Mouse (Mus musculus) embryonic facial prominence, embryonic 13.5 days (tissue): ENCODE data around the gene Prdm9. TPM values are rescaled to one million over a fixed set of nuclear protein-coding genes. Genes with fewer than 3 reads are reported as not detected.
A peak's percentile ranks its signal among the peaks of the same experiment; 100 is the strongest.
"Not testable (repeated sequence)": the region's sequence is repeated elsewhere in the genome, so short reads cannot be mapped to it uniquely, and the experiment has no call there.

Experiments
- ATAC-seq: fragments of 200-750 bp; cut with Nextera tagmentation; 2 replicates; pipeline ENCODE4 v1.8.0; 2017; ENCODE audit warnings: low read depth; ENCODE audit not compliant: insufficient number of reproducible peaks, insufficient read depth, low FRiP score, low TSS enrichment
- H3K27ac ChIP-seq: fragments of 300-500 bp; sonication (generic); 2 replicates; pipeline ENCODE4 v1.5.1; 2015; ENCODE audit warnings: moderate library complexity, mild to moderate bottlenecking, inconsistent platforms
- H3K27me3 ChIP-seq: fragments of 300-500 bp; sonication (generic); 2 replicates; pipeline ENCODE4 v1.6.1; 2015; ENCODE audit warnings: mild to moderate bottlenecking, inconsistent platforms
- H3K36me3 ChIP-seq: fragments of 300-500 bp; sonication (generic); 2 replicates; pipeline ENCODE4 v1.6.1; 2015; ENCODE audit warnings: mild to moderate bottlenecking, inconsistent platforms
- H3K4me1 ChIP-seq: fragments of 300-500 bp; sonication (generic); 2 replicates; pipeline ENCODE4 v1.6.1; 2015; ENCODE audit warnings: inconsistent platforms
- H3K4me2 ChIP-seq: fragments of 300-500 bp; sonication (generic); 2 replicates; pipeline ENCODE4 v1.6.1; 2015; ENCODE audit warnings: moderate library complexity, mild to moderate bottlenecking, inconsistent platforms
- H3K4me3 ChIP-seq: fragments of 300-500 bp; sonication (generic); 2 replicates; pipeline ENCODE4 v1.5.1; 2015; ENCODE audit warnings: mild to moderate bottlenecking, inconsistent platforms
- H3K9ac ChIP-seq: fragments of 300-500 bp; sonication (generic); 2 replicates; pipeline ENCODE4 v1.6.1; 2015; ENCODE audit warnings: mild to moderate bottlenecking, inconsistent platforms
- H3K9me3 ChIP-seq: fragments of 300-500 bp; sonication (generic); 2 replicates; pipeline ENCODE4 v1.6.1; 2016; ENCODE audit warnings: inconsistent platforms
- WGBS: fragments of 180-500 bp; shearing (Covaris S2); methylation state at CpG from one replicate; pipeline ENCODE4 v1.1.7; 2015; ENCODE audit warnings: mixed read lengths; 5-methylcytosine and 5-hydroxymethylcytosine counted together
- polyA plus RNA-seq: library from polyadenylated mRNA; unstranded; fragments of >200 nt; fragmentation: Nextera tagmentation; extraction: Ambion mirVana; gene quantifications from 2 replicates; pipeline ENCODE4 v1.2.1, GENCODE M21; 2015

Prdm9 gene
- polyA plus RNA-seq, 1 experiment from 2014 or later: 1.7 TPM

- no peaks in the 10 kb centered on the region for H3K36me3 ChIP-seq
- no peaks in the 10 kb centered on the region for H3K27me3 ChIP-seq
- no peak overlapping the region for H3K27ac ChIP-seq
- peak overlapping the region; percentile 82 for H3K4me2 ChIP-seq
- peak overlapping the region; percentile 58 for H3K4me3 ChIP-seq
- H3K9me3 ChIP-seq: no peaks in the 10 kb centered on the region
- WGBS: 43% methylated on average over 12 of the region's 12 CpGs
- peaks cover 4% of the 10 kb centered on the region; the same call in 1 of the 2 replicates for H3K4me1 ChIP-seq
- no peak overlapping the region for H3K9ac ChIP-seq
- ATAC-seq: no peak
These were observed 760 bp upstream of the Prdm9 start for GRCm38 (mm10) chr17:15564928-15565300.

GRCm38 (mm10) chr17:15559946-15560345 is 4.2 kb downstream of the Prdm9 start:
- Histone ChIP-seq H3K36me3 (no peaks in the 10 kb centered on the region), H3K9ac (no peak overlapping the region), H3K27me3 (no peaks in the 10 kb centered on the region), H3K27ac (no peak overlapping the region), H3K4me1 (peaks cover 4% of the 10 kb centered on the region; the same call in 1 of the 2 replicates), H3K9me3 (no peaks in the 10 kb centered on the region), H3K4me2 (no peak overlapping the region), H3K4me3 (no peak overlapping the region)
- no peak for ATAC-seq
- 88% methylated on average over 2 of the region's 2 CpGs for WGBS

GRCm38 (mm10) chr17:15549713-15550112 is 14.4 kb downstream of the Prdm9 start:
- no peak for ATAC-seq
- H3K27me3 ChIP-seq: no peaks in the 10 kb centered on the region
- 40% methylated on average over 1 of the region's 1 CpGs for WGBS

GRCm38 (mm10) chr17:15546440-15546839 is 17.7 kb downstream of the Prdm9 start:
- Histone ChIP-seq H3K4me1 (no peaks in the 10 kb centered on the region), H3K4me2 (no peak overlapping the region), H3K27me3 (no peaks in the 10 kb centered on the region), H3K4me3 (no peak overlapping the region), H3K9me3 (peaks cover 5% of the 10 kb centered on the region; the same call in 1 of the 2 replicates), H3K36me3 (no peaks in the 10 kb centered on the region), H3K9ac (no peak overlapping the region), H3K27ac (no peak overlapping the region)
- 57% methylated on average over 4 of the region's 4 CpGs for WGBS
- no peak for ATAC-seq

More at GRCm38 (mm10) chr17:15549713-15550112, 14.4 kb downstream of the Prdm9 start:
- Histone ChIP-seq H3K4me3 (no peak overlapping the region), H3K36me3 (no peaks in the 10 kb centered on the region), H3K4me1 (no peaks in the 10 kb centered on the region), H3K9me3 (peaks cover 4% of the 10 kb centered on the region; the same call in 1 of the 2 replicates), H3K27ac (no peak overlapping the region), H3K4me2 (no peak overlapping the region), H3K9ac (no peak overlapping the region)

DNA sequence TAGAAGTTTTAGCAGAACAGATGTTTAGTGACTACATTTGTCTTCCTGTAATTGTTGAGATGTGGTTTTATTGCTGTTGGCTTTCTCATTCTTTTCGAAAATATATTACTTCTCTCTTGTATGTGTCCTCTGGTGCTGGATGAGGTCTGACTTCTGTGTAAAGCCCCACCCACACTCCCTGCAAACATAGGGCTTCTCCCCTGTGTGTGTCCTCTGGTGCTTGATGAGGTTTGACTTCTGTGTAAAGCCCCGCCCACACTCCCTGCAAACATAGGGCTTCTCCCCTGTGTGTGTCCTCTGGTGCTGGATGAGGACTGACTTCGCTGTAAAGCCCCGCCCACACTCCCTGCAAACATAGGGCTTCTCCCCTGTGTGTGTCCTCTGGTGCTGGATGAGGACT is 20.3 kb downstream of the Prdm9 start:
- ATAC-seq, H3K4me1 ChIP-seq, H3K27me3 ChIP-seq, H3K9me3 ChIP-seq, H3K27ac ChIP-seq, H3K4me3 ChIP-seq, H3K4me2 ChIP-seq, H3K36me3 ChIP-seq, H3K9ac ChIP-seq: not testable (repeated sequence)
- 61% methylated on average over 4 of the region's 4 CpGs for WGBS

DNA sequence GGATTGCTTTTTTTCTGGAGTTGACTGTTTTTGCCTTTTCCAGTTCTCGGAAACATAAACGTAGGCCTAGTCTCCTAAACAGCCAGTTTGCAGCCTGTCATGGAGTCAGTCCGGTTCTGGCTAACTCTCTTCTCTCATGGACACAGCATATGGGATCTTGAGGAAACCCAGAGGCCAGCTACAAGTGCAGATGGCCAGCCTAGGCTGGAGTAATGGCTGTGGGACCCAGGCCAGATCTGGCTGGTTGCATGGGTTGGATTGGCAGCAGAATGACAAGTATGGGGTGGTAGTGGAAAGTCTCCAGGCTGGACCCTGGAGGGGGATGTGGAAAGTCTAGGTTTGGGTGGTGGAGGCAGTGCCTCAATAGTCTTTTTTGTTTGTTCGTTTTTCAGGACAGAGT is 23.8 kb downstream of the Prdm9 start:
- peaks cover 24% of the 10 kb centered on the region for H3K27me3 ChIP-seq
- no peak overlapping the region for H3K27ac ChIP-seq
- no peaks in the 10 kb centered on the region for H3K36me3 ChIP-seq
- no peaks in the 10 kb centered on the region for H3K4me1 ChIP-seq
- H3K9ac ChIP-seq: no peak overlapping the region
- no peak overlapping the region for H3K4me2 ChIP-seq
- H3K9me3 ChIP-seq: peaks cover 5% of the 10 kb centered on the region; the same call in 1 of the 2 replicates
- WGBS: 70% methylated on average over 4 of the region's 4 CpGs
- ATAC-seq: no peak
- H3K4me3 ChIP-seq: no peak overlapping the region

GRCm38 (mm10) chr17:15536457-15536904 is 27.7 kb downstream of the Prdm9 start:
- no peak for ATAC-seq
- Histone ChIP-seq H3K9ac (peak overlapping the region; percentile 72), H3K27ac (no peak overlapping the region), H3K27me3 (peaks cover 28% of the 10 kb centered on the region), H3K36me3 (no peaks in the 10 kb centered on the region), H3K4me2 (peak overlapping the region; percentile 93), H3K4me3 (peak overlapping the region; percentile 52), H3K4me1 (no peaks in the 10 kb centered on the region), H3K9me3 (peaks cover 7% of the 10 kb centered on the region; the same call in 1 of the 2 replicates)
- WGBS: under 1% methylated on average over 33 of the region's 33 CpGs

DNA sequence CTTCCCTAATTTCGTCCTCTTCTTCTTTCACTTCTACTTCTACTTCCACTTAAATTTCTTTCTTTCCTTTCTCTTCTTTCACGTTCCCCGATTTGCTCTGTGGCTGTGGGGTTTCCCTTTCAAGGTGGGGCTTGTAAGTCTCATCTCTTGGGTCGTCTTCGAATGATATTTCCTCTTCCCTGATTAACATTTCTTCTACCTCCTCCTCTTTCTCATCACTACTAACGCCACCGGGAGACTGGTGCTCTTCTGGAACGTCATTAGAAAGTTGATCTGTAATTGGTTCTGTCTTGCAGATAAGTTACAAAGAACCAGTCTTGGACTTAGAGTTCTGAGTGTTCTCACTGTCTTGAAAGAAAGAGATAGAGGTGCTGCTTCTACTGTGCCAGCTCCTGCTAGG is 28.2 kb downstream of the Prdm9 start:
- H3K9me3 ChIP-seq: peaks cover 7% of the 10 kb centered on the region; the same call in 1 of the 2 replicates
- no peak for ATAC-seq
- no peaks in the 10 kb centered on the region for H3K4me1 ChIP-seq
- H3K27me3 ChIP-seq: peaks cover 28% of the 10 kb centered on the region
- no peaks in the 10 kb centered on the region for H3K36me3 ChIP-seq
- no peak overlapping the region for H3K27ac ChIP-seq
- peak overlapping the region; percentile 72; the same call in 1 of the 2 replicates for H3K9ac ChIP-seq
- H3K4me2 ChIP-seq: peak overlapping the region; percentile 93
- WGBS: 18% methylated on average over 8 of the region's 8 CpGs
- H3K4me3 ChIP-seq: peak overlapping the region; percentile 52

GRCm38 (mm10) chr17:15535162-15535800 is 28.9 kb downstream of the Prdm9 start:
- no peak for ATAC-seq
- H3K9ac ChIP-seq: no peak overlapping the region
- H3K27me3 ChIP-seq: peaks cover 27% of the 10 kb centered on the region
- peaks cover 7% of the 10 kb centered on the region; the same call in 1 of the 2 replicates for H3K9me3 ChIP-seq
- no peaks in the 10 kb centered on the region for H3K36me3 ChIP-seq
- 70% methylated on average over 11 of the region's 11 CpGs for WGBS
- H3K4me3 ChIP-seq: no peak overlapping the region
- H3K4me1 ChIP-seq: no peaks in the 10 kb centered on the region
- peak overlapping the region; percentile 93; the same call in 1 of the 2 replicates for H3K4me2 ChIP-seq
- no peak overlapping the region for H3K27ac ChIP-seq

GRCm38 (mm10) chr17:15530141-15530540 is 34.0 kb downstream of the Prdm9 start:
- H3K9ac ChIP-seq: no peak overlapping the region
- H3K27ac ChIP-seq: no peak overlapping the region
- ATAC-seq: no peak
- peaks cover 7% of the 10 kb centered on the region; the same call in 1 of the 2 replicates for H3K9me3 ChIP-seq
- H3K27me3 ChIP-seq: peaks cover 3% of the 10 kb centered on the region
- H3K36me3 ChIP-seq: peaks cover 5% of the 10 kb centered on the region; the same call in 1 of the 2 replicates
- 8% methylated on average over 5 of the region's 5 CpGs for WGBS
- H3K4me2 ChIP-seq: no peak overlapping the region
- no peak overlapping the region for H3K4me3 ChIP-seq
- H3K4me1 ChIP-seq: peaks cover 10% of the 10 kb centered on the region

DNA sequence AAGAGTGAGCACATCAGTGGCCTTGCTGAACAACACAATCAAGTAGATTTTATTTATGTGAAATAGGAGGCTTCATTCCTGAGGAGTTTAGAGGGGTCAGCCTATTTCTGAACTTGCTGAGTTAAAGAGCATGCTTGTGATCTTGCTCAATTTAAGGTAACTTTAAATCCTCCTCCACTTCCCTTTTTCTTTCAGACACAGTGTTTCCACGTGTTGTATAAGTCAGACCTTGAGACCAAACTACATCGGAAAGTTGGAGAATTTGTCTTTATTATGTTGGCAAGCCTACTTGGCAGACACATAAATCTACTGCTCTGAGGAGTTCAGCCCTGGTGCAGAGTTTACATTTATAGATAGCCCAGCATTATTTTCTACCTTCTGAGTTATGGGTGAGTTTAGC is 35.3 kb downstream of the Prdm9 start:
- Histone ChIP-seq H3K27me3 (no peaks in the 10 kb centered on the region), H3K36me3 (peaks cover 17% of the 10 kb centered on the region), H3K9me3 (peaks cover 7% of the 10 kb centered on the region; the same call in 1 of the 2 replicates), H3K4me1 (peaks cover 10% of the 10 kb centered on the region), H3K4me2 (no peak overlapping the region), H3K4me3 (no peak overlapping the region), H3K27ac (no peak overlapping the region), H3K9ac (no peak overlapping the region)
- ATAC-seq: no peak
- WGBS: 85% methylated on average over 2 of the region's 2 CpGs

GRCm38 (mm10) chr17:15527811-15528136 is 36.4 kb downstream of the Prdm9 start:
- WGBS: 57% methylated on average over 3 of the region's 3 CpGs
- Histone ChIP-seq H3K27me3 (no peaks in the 10 kb centered on the region), H3K9me3 (no peaks in the 10 kb centered on the region), H3K27ac (peak overlapping the region; percentile 82; the same call in 1 of the 2 replicates), H3K9ac (peak overlapping the region; percentile 79), H3K4me1 (peaks cover 10% of the 10 kb centered on the region), H3K36me3 (peaks cover 23% of the 10 kb centered on the region), H3K4me2 (peak overlapping the region; percentile 68), H3K4me3 (peak overlapping the region; percentile 74)
- ATAC-seq: no peak
